Mouse (Mus musculus) bone marrow macrophage, adult 2 months (primary cell): Measurements from ENCODE around the gene Kat6b.

Source experiments
- CTCF ChIP-seq: IDR thresholded peaks from 2 replicates; pipeline ENCODE4 v1.5.1; 2012; ENCODE audit warnings: low read depth, mild to moderate bottlenecking, low read length, moderate library complexity
- POLR2A ChIP-seq: IDR thresholded peaks from 2 replicates; pipeline ENCODE4 v1.6.1; 2012; ENCODE audit warnings: mild to moderate bottlenecking, low read depth, low read length, borderline replicate concordance

DNA sequence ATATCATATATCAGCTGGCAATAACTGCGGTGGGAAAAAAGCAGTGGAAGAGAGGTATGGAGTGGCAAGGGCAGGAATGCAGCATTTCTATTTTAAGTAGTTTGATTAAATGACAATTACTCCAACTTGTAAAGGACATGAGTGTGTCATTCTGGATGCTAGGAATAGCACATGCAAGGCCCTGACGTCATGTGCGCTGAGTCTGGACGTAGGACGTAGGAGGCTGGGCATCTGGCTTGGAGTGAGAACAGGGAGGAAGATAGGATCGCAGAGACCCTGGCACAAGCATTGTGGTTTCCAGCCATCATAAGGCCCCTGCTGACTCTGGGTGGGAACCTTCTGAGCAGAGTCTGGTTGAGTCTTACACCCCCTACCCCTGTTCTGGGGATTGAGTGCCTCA, 101.8 kb downstream of the Kat6b start:
- TF ChIP-seq POLR2A = no peak
- no peak for TF ChIP-seq CTCF
